Mouse (Mus musculus): ENCODE results near the gene Cyp27b1.

DNA sequence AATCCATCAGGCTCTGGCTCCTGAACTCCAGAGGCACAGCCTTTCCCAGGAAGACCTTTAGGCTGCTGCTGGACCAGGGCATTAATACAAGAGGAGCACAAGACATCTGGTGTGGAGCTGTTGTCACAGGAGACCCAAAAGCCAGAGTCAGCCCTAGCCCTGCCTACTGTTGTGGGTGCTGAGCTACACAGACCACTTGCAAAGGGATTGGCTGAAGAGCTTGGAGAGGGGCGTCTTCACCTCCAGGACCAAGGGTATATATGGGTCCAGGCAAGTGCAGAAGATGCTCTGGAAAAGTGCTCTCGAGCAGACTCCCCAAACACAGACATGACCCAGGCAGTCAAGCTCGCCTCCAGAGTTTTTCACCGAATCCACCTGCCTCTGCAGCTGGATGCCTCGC is at the start of gene Cyp27b1:
- TF ChIP-seq GATA1 (IDR thresholded peaks at IDR 0.05; ENCODE audit: borderline replicate concordance, low read length) (no peak), FLI1 (IDR thresholded peaks at IDR 0.05; ENCODE audit: low read length) (no peak)

All from megakaryocyte, embryonic 14.5 days (primary cell).